Mouse (Mus musculus): Measurements from ENCODE around the gene Nlgn3.

Nlgn3 gene

DNA sequence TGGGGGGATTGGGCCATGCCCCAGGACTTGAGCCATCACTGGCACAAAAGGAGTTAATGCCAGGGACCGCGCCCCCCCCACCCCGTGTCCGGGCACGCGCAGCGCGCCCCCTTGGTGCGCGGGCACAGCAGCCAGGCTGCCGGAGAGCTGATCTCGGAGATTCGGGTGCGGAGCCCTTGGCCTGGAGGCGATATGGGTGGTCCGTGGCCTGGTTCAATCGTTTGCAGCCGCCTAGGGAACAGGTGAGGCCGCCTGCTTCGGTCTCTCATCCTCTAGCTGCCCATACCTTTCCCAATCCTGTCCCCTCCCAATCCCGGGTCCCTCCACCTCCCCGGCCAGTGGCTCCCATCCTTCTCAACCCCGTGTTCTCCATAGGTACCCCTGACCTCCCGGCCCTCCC lies at the start of gene Nlgn3:
Gene Nlgn3 (plus strand): TSS at position 114 of the 400 bp plus-strand sequence.
- DNase-seq: no peak

DNA sequence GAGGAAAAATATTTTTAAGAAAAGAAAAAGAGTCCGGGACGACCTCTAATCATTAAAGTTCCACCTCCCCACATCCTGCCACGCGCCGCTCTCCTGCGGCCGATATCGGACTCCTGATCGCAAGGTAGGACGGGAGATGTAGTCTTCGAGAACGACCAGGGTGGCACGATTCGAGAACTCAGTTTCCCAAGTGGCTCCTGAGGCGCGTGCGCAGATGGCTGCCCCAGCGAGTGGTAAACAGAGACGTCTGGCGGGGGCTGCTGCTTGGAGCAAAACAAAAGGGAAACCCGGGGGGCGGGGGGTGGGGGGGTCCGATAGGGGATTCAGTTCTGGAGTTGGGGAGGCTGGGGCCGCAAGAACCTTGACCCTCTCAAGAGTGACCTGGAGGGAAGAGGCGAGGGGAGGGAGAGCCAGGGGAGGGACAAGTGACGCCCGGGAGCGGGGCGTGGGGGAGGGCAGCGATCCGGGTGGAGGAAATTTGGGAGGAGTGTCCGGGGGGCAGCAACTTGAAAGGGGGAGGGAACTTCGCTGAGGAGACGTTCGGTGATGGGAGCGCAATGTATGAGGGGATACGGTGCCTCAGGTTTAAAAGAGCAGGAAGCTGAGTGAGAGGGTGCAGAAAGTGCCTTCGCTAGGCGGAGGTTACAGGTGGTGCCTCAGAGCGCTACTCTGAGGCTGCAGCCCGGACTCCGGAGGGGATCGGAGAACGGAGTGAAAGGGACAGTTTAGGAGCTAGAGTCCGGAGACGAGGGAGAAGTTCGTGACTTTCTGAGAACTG lies 44.8 kb upstream of the Nlgn3 start, which contains the start of gene Foxo4:
Gene Foxo4 (plus strand): TSS at position 577 of the 778 bp plus-strand sequence.
- DNase-seq: peak; percentile 91 to 95

DNA sequence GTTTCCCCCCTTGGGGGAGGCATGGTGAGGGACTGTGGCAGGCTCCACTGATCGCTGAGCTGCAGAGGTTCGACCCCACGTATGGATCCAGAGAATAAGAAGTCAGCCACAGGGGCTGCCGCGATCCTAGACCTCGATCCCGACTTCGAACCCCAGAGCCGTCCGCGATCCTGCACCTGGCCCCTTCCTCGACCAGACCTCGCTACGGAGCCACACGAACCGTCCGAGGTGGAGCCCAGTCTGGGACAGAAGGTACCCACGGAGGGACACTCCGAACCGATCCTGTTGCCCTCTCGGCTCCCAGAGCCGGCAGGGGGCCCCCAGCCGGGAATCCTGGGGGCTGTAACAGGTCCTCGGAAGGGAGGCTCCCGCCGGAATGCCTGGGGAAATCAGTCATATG lies 44.2 kb upstream of the Nlgn3 start:
- DNase-seq: peak in 1 of 2 experiments; percentile 21

DNA sequence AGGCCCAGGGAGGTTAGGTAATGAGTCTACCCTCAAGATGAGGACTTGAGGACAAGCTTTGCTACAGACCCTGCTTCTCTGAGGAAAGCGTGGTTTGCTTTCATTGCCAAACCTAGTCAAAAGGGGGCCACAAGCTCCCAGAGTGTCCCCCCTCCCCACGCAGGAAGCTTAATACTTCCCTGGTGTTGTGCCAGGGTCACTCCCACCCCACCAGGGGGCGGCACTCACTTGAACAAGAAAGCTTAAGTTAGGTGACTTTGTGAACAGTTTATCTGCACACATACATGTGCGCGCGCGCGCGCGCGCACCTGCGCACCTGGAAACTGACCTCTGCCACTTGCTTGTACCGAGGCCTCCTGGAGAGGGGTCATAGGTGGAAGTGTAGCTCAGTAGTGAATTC lies 42.4 kb upstream of the Nlgn3 start:
- peak in 1 of 2 experiments; percentile 51 for DNase-seq

DNA sequence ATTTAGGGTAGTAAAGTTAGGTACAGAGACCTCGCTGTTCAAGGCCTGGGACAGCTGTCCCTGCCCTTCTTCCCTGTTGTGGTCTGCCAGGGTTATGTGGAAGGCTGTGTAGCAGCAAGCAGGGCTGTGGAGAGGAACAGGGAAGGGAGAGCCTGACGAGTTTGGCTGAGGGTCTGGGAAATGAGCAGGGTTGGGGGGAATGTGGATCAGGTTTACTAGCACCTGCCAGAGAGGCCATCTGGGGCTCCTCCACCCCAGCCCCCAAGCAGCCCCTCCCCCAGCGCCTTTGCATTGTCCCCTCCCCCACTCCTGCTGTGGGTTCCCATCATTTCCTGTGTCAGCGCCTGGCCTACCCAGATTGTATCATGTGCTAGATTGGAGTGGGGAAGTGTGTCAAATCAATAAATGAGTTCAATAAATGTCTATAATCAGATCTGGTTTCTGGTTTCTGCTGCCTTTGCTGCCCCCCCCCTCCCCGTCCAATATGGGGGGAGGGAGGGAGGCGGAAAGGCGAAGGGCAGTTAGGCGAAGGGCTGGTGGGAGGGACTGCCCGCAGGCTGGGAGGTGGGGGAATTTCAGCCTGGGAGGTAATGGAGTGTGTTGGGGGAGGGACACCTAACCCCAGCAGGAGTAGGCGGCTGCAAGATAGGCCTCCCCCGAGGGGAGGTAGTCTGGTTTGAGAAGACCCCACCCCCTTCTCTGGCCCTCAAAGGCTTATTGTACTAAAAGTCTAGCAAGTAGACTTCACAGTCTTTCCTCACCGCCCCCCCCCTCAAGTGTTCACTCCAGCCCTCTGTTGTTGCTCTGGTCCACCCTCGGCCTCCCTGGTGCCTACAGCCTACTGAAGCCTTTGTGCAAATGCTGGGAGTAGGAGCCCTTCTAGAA lies 38.3 kb upstream of the Nlgn3 start:
- DNase-seq: no peak

GRCm38 (mm10) chrX:101263892-101264291 lies 35.1 kb upstream of the Nlgn3 start, which contains the start of gene Gm614:
TSS of gene Gm614 (minus strand) at chrX:101263992.
- no peak for DNase-seq

DNA sequence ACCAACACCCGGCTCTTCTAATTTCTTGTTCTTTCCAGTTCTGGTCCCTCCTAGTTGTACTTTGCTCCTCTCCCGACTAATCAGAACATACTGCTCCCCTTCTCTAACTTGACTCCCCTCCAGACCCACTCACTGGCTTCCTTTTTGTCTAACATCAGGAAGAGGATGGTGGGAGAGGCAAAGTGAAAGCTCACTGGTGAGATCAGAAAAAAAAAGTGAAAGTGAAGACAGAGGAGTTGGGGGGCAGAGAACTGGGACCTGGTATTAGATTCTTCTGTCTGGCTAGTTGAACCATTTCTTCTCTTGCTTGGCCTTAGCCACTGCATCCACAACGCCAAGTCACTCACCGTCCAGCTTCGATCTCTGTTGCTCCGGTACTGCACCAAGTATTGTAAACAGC lies 32.3 kb upstream of the Nlgn3 start:
- no peak for DNase-seq

- no peak for DNase-seq
These were observed 30.8 kb upstream of the Nlgn3 start, which contains the start of gene Il2rg for GRCm38 (mm10) chrX:101268025-101268754. TSS of gene Il2rg (minus strand) at chrX:101268255.

GRCm38 (mm10) chrX:101268755-101269124 lies 30.2 kb upstream of the Nlgn3 start, which contains the start of gene Gm20489:
TSS of gene Gm20489 (minus strand) at chrX:101269023.
- DNase-seq: no peak

DNA sequence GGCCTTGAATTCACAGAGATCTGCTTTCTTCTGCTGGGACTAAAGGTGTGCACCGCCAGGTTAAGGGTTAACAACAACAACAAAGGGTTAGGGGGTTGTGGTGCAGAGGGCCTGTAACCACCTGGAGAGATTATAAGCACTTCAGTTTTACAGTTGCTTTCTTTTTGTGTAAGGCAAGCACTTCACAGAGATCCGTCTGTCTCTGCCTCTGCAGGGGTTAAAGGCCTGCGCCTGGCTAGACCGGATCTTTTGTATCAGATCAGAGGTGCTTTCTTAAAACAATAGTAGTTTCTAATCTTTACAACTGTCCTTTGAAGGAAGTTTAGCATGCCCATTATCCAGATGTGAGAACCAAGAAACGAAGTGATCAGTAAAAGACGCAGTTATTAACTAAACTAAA lies 25.6 kb upstream of the Nlgn3 start:
- DNase-seq: no peak

DNA sequence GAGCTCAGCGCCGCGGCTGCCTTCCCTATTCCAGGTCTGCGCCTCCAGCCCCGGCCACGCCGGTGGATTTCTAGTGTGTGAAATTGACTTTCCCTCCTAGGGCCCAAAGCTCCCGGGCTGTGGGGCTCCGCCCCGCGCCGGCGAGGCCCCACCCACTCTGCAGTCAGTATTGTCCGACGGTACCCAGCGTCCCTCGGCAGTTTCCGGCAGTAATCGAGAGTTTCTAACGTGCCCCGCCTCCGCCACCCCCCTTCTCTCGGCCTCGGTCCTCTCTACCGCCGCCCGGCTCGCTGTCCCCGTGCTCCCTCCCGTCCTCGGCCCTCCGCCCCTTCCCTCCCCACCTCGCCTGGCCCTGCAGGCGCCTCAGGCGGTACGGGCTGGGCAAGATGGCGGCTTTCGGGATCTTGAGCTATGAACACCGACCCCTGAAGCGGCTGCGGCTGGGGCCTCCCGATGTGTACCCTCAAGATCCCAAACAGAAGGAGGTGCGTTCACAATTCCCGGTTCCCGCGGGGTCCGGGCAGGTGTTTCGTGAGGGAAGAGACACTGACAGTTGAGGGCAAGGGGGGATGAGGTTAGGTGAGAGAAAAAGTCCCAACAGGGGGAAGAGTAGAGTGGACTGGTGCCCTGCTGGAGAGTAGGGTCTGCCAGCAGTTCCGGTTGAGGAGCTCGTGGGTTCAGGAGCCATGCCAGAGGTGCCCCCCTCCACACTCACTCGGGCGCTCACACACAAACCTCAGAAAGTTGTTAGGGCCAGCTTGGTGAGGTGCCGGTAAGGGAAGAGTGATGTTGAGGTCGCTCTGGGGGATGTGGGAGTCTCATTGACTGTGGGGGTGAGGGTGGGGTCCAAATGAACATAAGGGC lies 24.9 kb upstream of the Nlgn3 start, which contains the start of gene Med12:
Gene Med12 (plus strand): TSS at position 156 of the 864 bp plus-strand sequence.
- peak; percentile 96 for DNase-seq

DNA sequence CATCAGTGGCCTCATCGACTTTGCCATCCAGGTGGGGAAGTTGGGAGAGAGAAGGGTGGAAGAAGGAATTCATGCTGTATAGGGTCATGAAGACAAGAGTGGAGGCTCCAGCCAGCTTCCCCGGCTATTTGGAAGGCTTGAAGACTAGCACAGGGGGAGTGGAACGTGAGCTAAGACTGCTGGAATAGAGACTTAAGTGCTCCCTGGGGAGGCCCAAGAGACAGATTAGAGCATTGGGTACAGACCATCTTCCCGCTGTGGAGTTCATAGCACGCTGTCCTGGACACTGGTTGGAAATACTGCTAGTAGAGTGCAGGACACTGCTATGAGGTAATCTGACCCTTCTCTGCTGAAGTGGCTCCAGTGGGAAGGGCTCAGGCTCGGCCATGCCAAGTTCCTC lies 16.2 kb upstream of the Nlgn3 start:
- DNase-seq: no peak

DNA sequence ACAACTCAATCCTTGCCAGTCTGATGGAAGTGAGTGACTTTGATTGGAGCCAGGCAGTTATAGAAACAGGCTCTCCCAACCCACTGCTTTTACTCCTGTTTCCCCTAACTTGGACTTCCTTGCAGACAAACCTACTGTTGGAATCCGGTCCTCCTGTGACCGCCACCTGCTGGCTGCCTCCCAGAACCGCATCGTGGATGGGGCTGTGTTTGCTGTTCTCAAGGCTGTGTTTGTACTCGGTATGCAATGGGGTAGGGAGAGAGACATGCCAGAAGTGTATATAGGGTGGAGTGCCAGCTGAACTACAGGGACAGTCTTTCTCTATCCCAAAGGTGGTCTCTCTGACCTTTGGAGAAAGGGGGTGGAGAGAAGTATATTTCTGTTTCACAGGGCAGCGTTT lies 13.4 kb upstream of the Nlgn3 start:
- DNase-seq: peak; percentile 39 to 73

DNA sequence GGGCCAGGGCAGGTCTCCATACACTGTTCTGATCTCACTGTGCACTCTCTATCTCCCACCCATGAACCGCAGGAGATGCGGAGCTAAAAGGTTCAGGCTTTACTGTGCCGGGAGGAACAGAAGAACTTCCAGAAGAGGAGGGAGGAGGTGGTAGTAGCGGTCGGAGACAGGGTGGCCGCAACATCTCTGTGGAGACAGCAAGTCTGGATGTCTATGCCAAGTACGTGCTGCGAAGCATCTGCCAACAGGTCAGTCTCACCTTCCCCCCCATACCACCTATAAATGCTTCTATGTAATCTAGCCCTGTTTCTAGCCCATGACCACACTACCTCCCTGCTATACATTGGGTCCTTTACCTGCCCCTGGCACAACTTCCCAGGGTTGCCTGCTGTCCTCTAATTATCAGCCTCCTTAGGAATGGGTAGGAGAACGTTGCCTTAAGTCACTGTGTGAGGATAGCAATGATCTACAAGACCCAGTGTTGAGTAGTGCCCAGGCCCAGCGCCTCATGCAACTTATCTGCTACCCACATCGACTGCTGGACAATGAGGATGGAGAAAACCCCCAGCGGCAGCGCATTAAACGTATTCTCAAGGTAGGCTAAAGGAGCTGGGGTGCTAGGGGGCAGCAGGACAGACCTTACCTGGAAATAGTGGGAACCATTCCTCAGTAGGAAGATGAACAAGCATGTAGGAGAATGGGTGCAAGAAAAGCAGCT lies 12.9 kb upstream of the Nlgn3 start:
- no peak for DNase-seq

DNA sequence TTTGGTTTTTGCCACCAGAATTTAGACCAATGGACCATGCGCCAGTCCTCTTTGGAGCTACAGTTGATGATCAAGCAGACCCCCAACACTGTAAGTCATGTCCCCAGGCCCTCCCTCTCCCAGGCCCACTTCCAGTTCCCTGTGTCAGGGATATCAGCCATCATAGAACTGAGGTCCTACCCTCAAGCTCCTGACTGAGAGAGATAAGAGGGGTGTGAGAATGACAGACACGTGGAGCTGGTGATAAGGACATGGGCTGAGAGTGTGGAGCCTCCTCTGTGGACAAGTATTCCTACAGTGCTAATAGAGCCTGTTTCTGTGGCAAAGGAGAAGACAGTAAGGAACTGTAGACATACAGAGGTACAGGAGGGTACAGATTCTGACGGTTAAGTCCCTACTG lies 11.4 kb upstream of the Nlgn3 start:
- no peak for DNase-seq

- DNase-seq: no peak
These were observed 10.5 kb upstream of the Nlgn3 start for GRCm38 (mm10) chrX:101288432-101288831.

DNA sequence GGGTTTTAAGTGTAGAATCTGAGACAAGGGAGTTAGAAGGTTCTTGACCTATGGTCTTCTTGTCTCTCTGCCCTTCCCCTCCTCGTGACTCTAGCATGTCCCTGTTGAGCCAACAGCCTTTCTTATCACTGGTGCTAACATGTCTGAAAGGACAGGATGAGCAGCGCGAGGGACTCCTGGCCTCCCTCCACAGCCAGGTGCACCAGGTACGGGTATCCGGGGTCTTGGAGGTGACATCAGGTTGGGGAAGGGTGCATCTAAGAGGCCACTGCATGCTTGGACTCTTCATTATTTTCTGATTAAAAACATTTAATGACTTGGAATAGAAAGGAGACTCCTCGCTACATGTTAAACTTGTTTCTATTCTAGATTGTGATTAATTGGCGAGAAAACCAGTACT lies 9.9 kb upstream of the Nlgn3 start:
- no peak for DNase-seq

DNA sequence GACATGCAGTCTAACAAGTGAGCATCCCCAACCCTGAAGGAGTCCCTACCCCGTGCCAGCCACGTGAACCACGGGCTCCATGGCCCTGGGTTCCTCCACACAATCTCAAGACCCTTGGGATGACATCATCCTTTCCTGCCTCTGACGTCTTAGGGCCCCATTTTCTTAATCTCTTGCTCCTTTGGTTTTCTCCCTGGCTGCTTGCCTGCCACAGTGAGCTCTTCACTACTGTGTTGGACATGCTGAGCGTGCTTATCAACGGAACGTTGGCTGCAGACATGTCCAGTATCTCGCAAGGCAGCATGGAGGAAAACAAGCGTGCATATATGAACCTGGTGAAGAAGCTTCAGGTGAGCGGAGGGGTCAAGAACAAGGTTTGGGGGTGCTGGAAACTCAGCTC lies 8.9 kb upstream of the Nlgn3 start:
- no peak for DNase-seq

DNA sequence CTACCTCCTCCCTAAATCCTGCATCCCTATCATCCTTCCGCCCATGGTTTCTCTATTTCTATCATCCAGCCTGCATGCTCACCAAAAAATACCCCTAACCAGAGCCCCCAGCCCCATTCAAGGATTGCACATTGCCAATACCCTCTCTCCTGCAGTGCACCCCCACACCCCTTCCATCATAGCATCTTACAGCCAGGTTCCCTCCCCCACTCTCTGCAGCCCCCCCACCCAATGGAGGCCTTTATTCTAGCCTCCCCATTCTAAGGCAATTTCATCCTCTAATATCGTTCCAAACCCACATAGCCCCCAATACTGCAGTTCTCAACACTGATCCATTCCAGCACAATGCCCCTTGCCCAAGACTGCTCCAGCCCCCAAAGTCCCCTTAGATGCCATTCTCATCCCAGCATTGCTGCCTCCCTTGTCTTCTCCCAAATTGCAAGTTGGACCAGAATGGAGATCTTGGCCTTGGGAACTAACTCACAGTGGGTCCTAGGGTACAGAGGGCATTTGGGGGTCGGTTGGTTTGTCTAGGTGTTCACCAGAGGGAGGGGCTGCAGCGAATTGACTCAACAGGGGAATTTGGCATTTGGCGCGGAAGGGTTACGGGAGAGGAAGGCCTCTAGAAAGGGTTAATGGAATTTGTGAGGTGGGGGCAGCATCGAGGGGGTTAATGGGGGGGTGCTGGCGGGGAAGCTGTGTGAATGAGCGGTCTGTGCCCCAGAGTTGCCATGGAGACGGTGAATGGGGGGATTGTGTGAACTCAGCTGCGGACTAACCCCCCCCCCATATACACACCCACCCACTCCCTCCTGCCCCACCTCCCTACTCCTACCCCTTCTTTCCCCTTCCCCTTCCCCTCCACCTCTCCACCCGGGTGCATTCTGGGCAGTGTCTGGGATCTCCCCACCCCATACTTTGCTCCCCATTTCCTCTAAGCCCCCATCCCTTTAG lies 782 bp downstream of the Nlgn3 start:
- no peak for DNase-seq

Data from kidney, postnatal 36 days (tissue).